Mouse (Mus musculus): ENCODE measurements around the gene Clasp1. TPM values are rescaled to one million over a fixed set of nuclear protein-coding genes. Genes with fewer than 3 reads are reported as not detected.

The Clasp1 gene
- polyA plus RNA-seq, 1 experiment from 2014 or later = 22.3 TPM

DNA sequence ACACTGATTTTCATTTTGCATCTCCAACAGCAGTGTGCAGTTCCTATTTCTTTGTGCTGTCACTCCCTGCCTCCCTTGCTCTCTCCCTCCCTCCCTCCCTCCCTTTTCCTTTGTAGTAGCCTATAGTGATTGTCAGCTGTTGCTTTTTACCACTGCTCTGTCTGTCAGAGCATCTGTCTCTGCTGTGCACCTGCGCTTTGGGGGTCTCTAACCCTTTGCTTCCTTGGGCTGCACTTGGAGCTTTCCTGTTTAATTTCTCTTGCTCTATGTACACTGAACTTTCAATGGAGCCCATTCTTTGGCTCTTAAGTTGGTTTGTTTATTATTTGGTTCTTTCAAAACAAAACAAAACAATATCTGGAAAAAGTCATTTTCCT, 69.0 kb downstream of the Clasp1 start:
- WGBS (ENCODE audit: insufficient replicate concordance) = 21% methylated on average over 1 of the region's 1 CpGs
- Histone ChIP-seq H3K9ac (peak overlapping the region; percentile 77), H3K4me1 (peaks cover 60% of the 10 kb centered on the region), H3K4me2 (peak overlapping the region; percentile 81), H3K27ac (peak overlapping the region; percentile 99), H3K27me3 (replicated peaks) (no peaks in the 10 kb centered on the region), H3K9me3 (replicated peaks) (no peaks in the 10 kb centered on the region), H3K4me3 (peak overlapping the region; percentile 71), H3K36me3 (peaks cover 20% of the 10 kb centered on the region; the same call in 1 of the 2 replicates)
- ATAC-seq = no peak

DNA sequence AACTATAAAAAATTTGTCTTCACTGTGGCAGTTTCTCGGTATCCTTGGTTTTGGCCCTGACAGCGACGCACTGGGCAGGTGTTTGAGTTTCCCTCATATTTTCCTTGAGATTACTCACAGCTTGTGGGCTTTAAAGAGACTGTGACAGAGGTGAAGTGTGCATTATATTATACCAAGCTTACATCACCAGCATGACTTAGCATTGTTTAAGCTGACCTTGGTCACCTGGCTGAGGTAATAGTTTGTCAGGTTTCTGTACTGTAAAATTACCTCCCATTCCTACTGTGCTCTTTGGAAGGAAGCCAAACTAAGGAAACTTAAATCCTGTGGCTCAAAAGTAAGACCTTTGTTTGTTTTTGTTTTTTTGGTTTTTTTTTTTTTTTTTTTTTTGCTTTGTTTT, 69.4 kb downstream of the Clasp1 start:
- ATAC-seq = no peak
- peak overlapping the region; percentile 71; the same call in 1 of the 2 replicates for H3K4me3 ChIP-seq
- H3K4me1 ChIP-seq = peaks cover 60% of the 10 kb centered on the region
- peak overlapping the region; percentile 77 for H3K9ac ChIP-seq
- no peaks in the 10 kb centered on the region for H3K9me3 ChIP-seq (replicated peaks)
- H3K27ac ChIP-seq = peak overlapping the region; percentile 99
- WGBS (ENCODE audit: insufficient replicate concordance) = 52% methylated on average over 3 of the region's 3 CpGs
- peak overlapping the region; percentile 81 for H3K4me2 ChIP-seq
- peaks cover 23% of the 10 kb centered on the region; the same call in 1 of the 2 replicates for H3K36me3 ChIP-seq
- H3K27me3 ChIP-seq (replicated peaks) = no peaks in the 10 kb centered on the region

DNA sequence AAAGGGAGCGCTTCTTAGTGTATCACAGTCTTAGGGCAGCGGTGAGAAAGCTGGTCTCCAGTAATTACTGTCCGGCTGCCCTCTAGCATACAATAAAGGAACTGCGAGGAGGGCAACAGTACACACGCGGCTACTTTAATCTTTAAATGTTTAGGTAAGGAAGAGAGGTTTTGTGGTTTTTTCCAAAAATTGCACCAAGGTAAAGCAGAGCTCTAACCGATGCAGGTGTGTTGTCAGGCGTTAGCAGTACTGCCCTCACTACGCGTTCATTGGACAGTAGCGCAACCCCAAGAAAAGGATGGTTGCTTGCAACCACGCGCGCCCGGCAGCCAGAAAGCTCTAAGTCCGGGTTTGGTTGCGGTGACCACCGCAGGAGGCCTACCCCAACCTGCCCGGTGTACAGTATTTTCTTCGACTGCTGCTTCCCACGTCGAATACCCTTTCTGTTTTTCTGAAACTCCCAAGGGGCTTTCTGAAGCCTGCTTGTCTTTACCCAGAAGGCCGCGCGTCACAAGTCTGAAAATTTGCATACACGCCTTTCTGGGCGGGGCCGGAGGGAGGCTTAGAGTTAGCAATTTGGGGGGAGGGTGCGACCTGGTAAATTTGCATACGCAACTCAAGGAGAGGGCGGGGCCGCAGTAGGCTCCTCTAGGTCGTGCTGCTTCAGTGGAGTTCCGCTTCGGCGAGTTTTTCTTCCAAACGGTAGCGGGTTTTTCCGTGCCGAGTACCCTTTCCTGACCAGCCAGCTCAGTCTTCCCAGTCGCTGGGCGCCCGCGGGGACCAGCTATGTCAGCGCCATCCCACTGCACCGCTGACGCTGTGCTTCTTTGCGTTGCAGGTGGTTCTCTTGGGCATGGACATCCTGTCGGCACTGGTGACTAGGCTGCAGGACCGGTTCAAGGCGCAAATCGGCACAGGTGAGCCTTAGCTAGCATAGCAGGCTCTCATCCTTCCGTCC, 70.4 kb downstream of the Clasp1 start:
- Histone ChIP-seq H3K27ac (peak overlapping the region; percentile 99), H3K27me3 (replicated peaks) (no peaks in the 10 kb centered on the region), H3K4me2 (peak overlapping the region; percentile 81), H3K9ac (peak overlapping the region; percentile 77), H3K36me3 (peaks cover 32% of the 10 kb centered on the region), H3K9me3 (replicated peaks) (no peaks in the 10 kb centered on the region), H3K4me1 (peaks cover 60% of the 10 kb centered on the region), H3K4me3 (peak overlapping the region; percentile 71)
- peak; percentile 91 for ATAC-seq
- WGBS (ENCODE audit: insufficient replicate concordance) = 1% methylated on average over 53 of the region's 53 CpGs

DNA sequence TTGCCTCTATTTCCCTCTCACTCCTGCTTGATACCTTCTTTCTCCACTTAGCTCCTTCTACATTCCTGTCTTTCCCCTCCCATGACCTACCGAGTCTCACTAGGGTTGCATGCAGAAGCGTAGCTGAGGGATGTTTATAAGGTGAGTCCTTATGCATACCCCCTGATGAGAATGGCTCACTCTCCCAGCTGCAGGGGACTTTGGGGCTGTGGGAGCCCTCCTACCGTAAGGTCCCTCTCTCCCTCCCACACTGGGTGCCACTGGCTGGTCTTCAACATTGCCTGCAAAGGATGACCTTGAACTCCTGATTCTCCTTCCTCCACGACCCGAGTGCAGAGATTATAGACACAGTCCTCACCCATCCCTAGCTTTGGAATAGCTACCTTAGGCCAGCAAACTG, 71.9 kb downstream of the Clasp1 start:
- WGBS (ENCODE audit: insufficient replicate concordance) = 79% methylated on average over 5 of the region's 5 CpGs
- 0 out of 2 replicates have a peak overlapping the region, but pooled peaks have one; percentile 9 for H3K9ac ChIP-seq
- no peak for ATAC-seq
- H3K4me1 ChIP-seq = peaks cover 45% of the 10 kb centered on the region
- peaks cover 47% of the 10 kb centered on the region for H3K36me3 ChIP-seq
- H3K9me3 ChIP-seq (replicated peaks) = no peaks in the 10 kb centered on the region
- no peak overlapping the region for H3K4me3 ChIP-seq
- H3K27ac ChIP-seq = no peak overlapping the region
- H3K27me3 ChIP-seq (replicated peaks) = no peaks in the 10 kb centered on the region
- H3K4me2 ChIP-seq = no peak overlapping the region

DNA sequence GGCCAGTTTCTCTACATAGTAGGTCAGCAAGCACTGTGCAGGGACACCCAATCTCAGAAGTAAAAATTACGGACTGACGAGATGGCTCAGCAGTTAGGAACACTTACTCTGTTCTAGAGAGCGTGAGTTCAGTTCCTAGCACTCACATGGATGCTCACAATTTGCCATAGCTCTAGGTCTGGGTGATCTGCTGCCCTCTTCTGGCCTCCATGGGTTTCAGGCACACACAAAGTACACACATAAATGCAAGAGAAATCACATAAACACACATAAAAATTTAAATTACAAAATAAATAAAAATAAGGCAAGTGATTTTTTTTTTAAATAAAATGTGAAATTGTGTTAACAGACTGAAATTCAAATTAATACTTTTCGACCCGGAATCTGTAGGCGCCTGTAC, 77.2 kb downstream of the Clasp1 start:
- Histone ChIP-seq H3K9me3 (replicated peaks) (no peaks in the 10 kb centered on the region), H3K36me3 (peaks cover 81% of the 10 kb centered on the region), H3K4me1 (no peaks in the 10 kb centered on the region), H3K4me2 (no peak overlapping the region), H3K9ac (no peak overlapping the region), H3K27ac (no peak overlapping the region), H3K27me3 (replicated peaks) (no peaks in the 10 kb centered on the region), H3K4me3 (no peak overlapping the region)
- WGBS (ENCODE audit: insufficient replicate concordance) = 94% methylated on average over 6 of the region's 6 CpGs
- ATAC-seq = no peak

DNA sequence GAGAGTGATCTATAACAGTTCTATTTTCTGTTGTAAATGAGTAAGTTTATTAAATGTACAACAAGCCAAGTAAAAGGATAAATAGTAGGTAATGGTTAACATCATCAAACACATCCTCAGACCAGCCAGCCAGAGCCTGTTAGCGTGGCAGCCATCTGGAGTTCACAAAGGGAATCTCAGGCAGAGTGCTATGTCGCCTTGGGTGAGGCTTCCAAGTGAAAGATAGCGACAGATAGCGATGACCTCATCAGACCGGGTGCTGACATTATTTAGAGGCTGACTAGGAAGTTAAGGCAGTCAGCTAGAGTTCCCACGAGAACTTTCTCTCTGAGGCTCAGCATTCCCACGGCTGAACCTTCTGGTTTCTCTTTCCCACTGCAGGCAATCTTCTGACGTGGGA, 83.5 kb downstream of the Clasp1 start:
- H3K27me3 ChIP-seq (replicated peaks) = no peaks in the 10 kb centered on the region
- H3K36me3 ChIP-seq = peaks cover 46% of the 10 kb centered on the region
- ATAC-seq = no peak
- 65% methylated on average over 8 of the region's 8 CpGs for WGBS (ENCODE audit: insufficient replicate concordance)
- H3K27ac ChIP-seq = no peak overlapping the region
- H3K4me3 ChIP-seq = no peak overlapping the region
- H3K4me1 ChIP-seq = peaks cover 10% of the 10 kb centered on the region
- no peaks in the 10 kb centered on the region for H3K9me3 ChIP-seq (replicated peaks)
- H3K4me2 ChIP-seq = no peak overlapping the region
- H3K9ac ChIP-seq = no peak overlapping the region

DNA sequence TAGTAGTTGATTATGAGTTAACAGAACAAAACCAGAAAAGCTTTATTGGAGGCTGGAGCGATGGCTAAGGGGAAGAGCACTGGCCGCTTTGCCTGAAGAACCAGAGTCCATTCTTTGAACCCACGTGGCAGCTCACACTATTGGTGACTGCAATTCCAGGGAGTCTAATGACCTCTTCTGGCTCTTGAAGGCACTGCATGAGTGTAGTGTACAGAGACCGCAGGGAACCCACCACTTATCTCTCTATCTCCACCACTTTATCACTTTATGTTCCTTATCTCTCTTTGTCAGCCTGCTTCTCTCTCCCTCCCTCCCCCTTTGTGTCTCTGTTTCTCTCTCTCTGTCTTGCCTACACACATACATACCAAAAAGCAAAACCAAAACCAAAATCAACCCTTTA, 88.1 kb downstream of the Clasp1 start:
- peak overlapping the region; percentile 20; the same call in 1 of the 2 replicates for H3K4me2 ChIP-seq
- H3K9me3 ChIP-seq (replicated peaks) = no peaks in the 10 kb centered on the region
- 13% methylated on average over 4 of the region's 4 CpGs for WGBS (ENCODE audit: insufficient replicate concordance)
- peak; percentile 77 for ATAC-seq
- H3K27ac ChIP-seq = peak overlapping the region; percentile 36; the same call in 1 of the 2 replicates
- H3K9ac ChIP-seq = peak overlapping the region; percentile 17; the same call in 1 of the 2 replicates
- peaks cover 53% of the 10 kb centered on the region for H3K4me1 ChIP-seq
- H3K27me3 ChIP-seq (replicated peaks) = no peaks in the 10 kb centered on the region
- H3K36me3 ChIP-seq = peaks cover 28% of the 10 kb centered on the region; the same call in 1 of the 2 replicates
- H3K4me3 ChIP-seq = no peak overlapping the region

DNA sequence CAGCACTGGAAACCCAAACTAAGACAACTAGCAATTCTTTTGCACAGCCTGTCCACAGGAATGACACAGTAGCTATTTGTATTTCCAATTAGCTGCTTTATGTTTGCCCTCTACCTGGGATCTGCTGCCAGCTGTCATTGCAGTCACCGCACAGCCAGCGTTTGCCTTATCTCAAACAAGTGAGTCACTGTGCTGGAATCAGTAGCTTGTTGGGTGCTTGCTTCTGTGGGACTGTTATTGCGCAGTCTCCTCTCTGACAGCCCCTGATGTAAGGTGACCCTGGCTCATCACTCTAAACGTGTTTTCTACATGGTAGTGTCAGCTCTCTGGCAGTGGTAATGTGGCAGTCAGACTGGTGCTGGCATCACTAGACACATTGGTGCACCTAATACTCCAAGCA, 90.4 kb downstream of the Clasp1 start:
- ATAC-seq = peak; percentile 60
- 27% methylated on average over 4 of the region's 4 CpGs for WGBS (ENCODE audit: insufficient replicate concordance)
- Histone ChIP-seq H3K4me3 (no peak overlapping the region), H3K9ac (no peak overlapping the region), H3K9me3 (replicated peaks) (no peaks in the 10 kb centered on the region), H3K36me3 (peaks cover 17% of the 10 kb centered on the region; the same call in 1 of the 2 replicates), H3K4me1 (peaks cover 76% of the 10 kb centered on the region), H3K27ac (peak overlapping the region; percentile 67), H3K27me3 (replicated peaks) (no peaks in the 10 kb centered on the region), H3K4me2 (peak overlapping the region; percentile 23; the same call in 1 of the 2 replicates)

DNA sequence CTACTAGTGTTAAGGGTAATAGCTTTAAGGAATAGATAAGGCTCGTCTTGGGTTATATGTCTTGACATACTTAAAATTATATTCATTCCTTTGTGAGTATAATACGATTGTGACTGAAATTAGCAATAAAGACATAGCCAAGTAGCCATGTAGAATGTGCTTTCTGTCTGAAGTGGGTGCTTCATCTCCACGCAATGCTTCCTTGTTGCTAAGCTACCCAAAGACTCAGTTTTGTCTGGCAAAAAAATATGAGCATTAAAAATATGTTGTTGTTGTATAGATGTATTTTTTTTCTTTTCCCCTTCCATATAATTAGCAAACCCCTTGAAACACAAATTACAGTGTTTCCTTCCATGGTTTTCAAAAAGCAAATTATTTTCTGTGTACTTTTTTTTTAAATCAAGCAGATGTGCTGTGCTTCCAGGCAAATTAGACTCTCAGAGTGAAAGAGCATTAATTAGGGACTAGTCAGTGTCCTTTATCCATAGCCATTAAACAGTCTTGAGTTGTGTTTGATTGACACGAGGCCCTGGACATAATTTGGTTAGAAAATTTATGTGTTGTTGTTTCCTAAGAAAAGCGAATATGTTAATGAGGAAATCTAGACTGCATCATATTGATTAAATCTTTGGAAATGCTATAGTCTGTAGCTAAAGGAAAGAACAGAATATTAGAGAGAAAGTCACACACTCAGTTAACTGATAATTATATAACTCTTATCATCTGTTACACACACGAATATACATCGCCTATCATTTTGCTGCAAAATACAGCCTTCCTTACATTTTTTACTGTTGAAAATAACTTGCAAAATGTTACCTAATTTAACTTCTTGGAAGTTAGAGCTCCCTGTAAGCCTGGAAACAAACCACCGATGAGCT, 91.9 kb downstream of the Clasp1 start:
- no peak overlapping the region for H3K4me3 ChIP-seq
- peak overlapping the region; percentile 27 for H3K4me2 ChIP-seq
- peaks cover 14% of the 10 kb centered on the region; the same call in 1 of the 2 replicates for H3K36me3 ChIP-seq
- H3K4me1 ChIP-seq = peaks cover 87% of the 10 kb centered on the region
- no peak; the same call in 1 of the 2 replicates for ATAC-seq
- H3K9ac ChIP-seq = no peak overlapping the region
- no peaks in the 10 kb centered on the region for H3K27me3 ChIP-seq (replicated peaks)
- H3K27ac ChIP-seq = peak overlapping the region; percentile 57
- H3K9me3 ChIP-seq (replicated peaks) = no peaks in the 10 kb centered on the region
- 51% methylated on average over 8 of the region's 8 CpGs for WGBS (ENCODE audit: insufficient replicate concordance)

DNA sequence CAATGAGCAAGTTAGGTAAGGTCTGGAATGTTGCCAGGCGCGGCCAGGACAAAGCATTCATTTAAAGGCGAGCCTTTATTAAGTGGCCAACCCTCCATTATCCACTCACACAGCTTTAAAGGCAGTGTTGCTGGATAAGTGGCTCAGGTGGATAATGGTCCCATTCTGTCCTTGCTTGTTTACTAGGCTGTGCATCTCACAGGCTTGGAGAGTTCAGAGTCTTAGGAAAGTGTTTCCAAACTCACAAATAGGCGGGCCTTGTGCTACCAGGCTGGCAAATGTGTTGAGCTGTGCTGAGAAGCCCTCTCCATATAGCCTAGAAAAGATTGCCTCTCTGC, 92.5 kb downstream of the Clasp1 start:
- Histone ChIP-seq H3K4me3 (no peak overlapping the region), H3K4me2 (peak overlapping the region; percentile 27), H3K4me1 (peaks cover 85% of the 10 kb centered on the region), H3K36me3 (peaks cover 14% of the 10 kb centered on the region; the same call in 1 of the 2 replicates), H3K9ac (no peak overlapping the region), H3K27me3 (replicated peaks) (no peaks in the 10 kb centered on the region), H3K27ac (peak overlapping the region; percentile 57), H3K9me3 (replicated peaks) (no peaks in the 10 kb centered on the region)
- ATAC-seq = peak; percentile 40
- WGBS (ENCODE audit: insufficient replicate concordance) = 51% methylated on average over 4 of the region's 4 CpGs

DNA sequence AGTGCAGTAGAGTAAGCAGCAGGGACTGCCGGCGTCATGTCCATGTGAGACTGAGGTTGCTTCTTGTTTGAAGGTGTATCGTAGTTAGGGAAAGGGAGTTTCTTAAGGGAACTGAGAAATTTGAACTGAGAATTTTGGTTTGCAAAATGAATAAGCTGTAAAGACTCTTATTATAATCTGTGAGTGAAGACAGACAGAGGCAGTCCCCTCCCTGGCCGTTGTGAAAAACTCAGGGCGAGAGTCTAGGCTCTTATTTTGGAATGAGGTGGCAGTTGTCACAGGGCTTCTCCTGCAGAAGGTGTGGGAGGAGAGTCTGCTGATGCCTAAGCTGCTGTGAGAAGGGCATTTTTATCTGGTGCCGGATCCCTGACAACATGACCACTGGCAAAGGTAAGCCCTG, 92.8 kb downstream of the Clasp1 start:
- H3K4me3 ChIP-seq = no peak overlapping the region
- no peaks in the 10 kb centered on the region for H3K27me3 ChIP-seq (replicated peaks)
- ATAC-seq = no peak
- peak overlapping the region; percentile 57 for H3K27ac ChIP-seq
- H3K4me2 ChIP-seq = 0 out of 2 replicates have a peak overlapping the region, but pooled peaks have one; percentile 27
- 61% methylated on average over 6 of the region's 6 CpGs for WGBS (ENCODE audit: insufficient replicate concordance)
- no peaks in the 10 kb centered on the region for H3K9me3 ChIP-seq (replicated peaks)
- H3K4me1 ChIP-seq = peaks cover 82% of the 10 kb centered on the region
- H3K9ac ChIP-seq = no peak overlapping the region
- H3K36me3 ChIP-seq = peaks cover 14% of the 10 kb centered on the region; the same call in 1 of the 2 replicates
